Mouse (Mus musculus) left cerebral cortex, postnatal 4 days (tissue): Measurements from ENCODE around the gene Gm3264. TPM values are rescaled to one million over a fixed set of nuclear protein-coding genes. Genes with fewer than 3 reads are reported as not detected.
A peak's percentile ranks its signal among the peaks of the same experiment; 100 is the strongest.
"Not testable (repeated sequence)": the region's sequence is repeated elsewhere in the genome, so short reads cannot be mapped to it uniquely, and the experiment has no call there.

Experiments used
- DNase-seq: peaks from one replicate; pipeline ENCODE4 v3.0.0-alpha.2; 2022
- intact Hi-C: fragments of 180-260 bp; cut with DNase I; formaldehyde crosslinking; loops from one replicate; pipeline ENCODE4 v1.15.1; 2025
- total RNA-seq, 2 experiments: library from RNA; stranded (reverse); gene quantifications; 2 replicates each; pipeline ENCODE4 v1.2.3; 2021

Gm3264 gene
- 10 to 100 TPM; 35.8 to 36.1 TPM for total RNA-seq

- peak; percentile 1 for DNase-seq
- intact Hi-C loops: not testable (repeated sequence)
Observed at GRCm38 (mm10) chr14:4855299-4855980, at the start of gene Gm3264. Gene Gm3264 (plus strand): TSS chr14:4855576.

GRCm38 (mm10) chr14:4806421-4806820 is 49.0 kb upstream of the Gm3264 start:
- intact Hi-C loops, DNase-seq: not testable (repeated sequence)

- intact Hi-C loops, DNase-seq: not testable (repeated sequence)
Observed at GRCm38 (mm10) chr14:4821950-4822349, 33.4 kb upstream of the Gm3264 start.

DNA sequence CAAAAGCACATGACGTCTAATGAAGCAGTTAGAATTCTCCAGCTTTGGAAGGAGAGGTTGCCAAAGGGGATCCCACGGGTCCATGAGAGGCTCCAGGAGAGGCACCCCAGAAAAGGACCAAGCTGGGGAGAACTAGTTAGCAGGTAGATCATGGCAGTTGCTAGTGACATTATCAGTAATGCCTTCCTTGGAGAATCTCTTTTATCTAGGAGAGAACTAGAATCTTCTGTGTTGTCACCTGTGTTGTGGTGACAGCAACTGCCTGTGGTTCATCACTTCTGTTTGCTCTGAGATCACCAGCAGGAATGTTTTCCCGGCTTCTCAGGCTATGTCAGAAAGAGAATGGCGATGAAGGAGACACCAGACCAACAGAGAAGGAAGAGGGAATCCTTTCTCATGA is 17.6 kb upstream of the Gm3264 start, which contains the start of gene Gm3269:
Gm3269 (plus strand) TSS at position 301 of the 400 bp plus-strand sequence.
- DNase-seq, intact Hi-C loops: not testable (repeated sequence)

- intact Hi-C loops, DNase-seq: not testable (repeated sequence)
Observed at GRCm38 (mm10) chr14:4892116-4892515, 36.7 kb downstream of the Gm3264 start, which contains the start of gene Gm3278. Gene Gm3278 (plus strand): TSS chr14:4892416.

Other genes with a start within 250 kb of the Gm3264 start
- 1 to 10 TPM; 1.0 to 1.2 TPM for gene Gm8159, start 223.2 kb upstream of the Gm3264 start, total RNA-seq
- 1 to 10 TPM in 1 of 2 experiments, under 1 TPM in 1; 0.66 to 1.0 TPM for gene Gm3239, start 191.4 kb upstream of the Gm3264 start, total RNA-seq
- under 1 TPM; 0.52 TPM for gene Gm7876, start 146.3 kb upstream of the Gm3264 start, total RNA-seq
- gene Gm3252, start 128.8 kb upstream of the Gm3264 start, total RNA-seq: 1 to 10 TPM; 2.5 to 2.6 TPM
- not detected for gene Gm9602, start 79.2 kb upstream of the Gm3264 start, total RNA-seq
- gene Gm3269, start 17.5 kb upstream of the Gm3264 start, total RNA-seq: under 1 TPM in 1 of 2 experiments, not detected in 1; 0.44 TPM
- not detected for gene Gm3278, start 36.8 kb downstream of the Gm3264 start, total RNA-seq
- not detected for gene Gm8297, start 128.4 kb downstream of the Gm3264 start, total RNA-seq
- 1 to 10 TPM; 1.6 to 2.5 TPM for gene Gm3298, start 160.3 kb downstream of the Gm3264 start, total RNA-seq
- gene 4930555G01Rik, start 195.1 kb downstream of the Gm3264 start, total RNA-seq: not detected
- gene Gm8281, start 215.5 kb downstream of the Gm3264 start, total RNA-seq: 10 to 100 TPM; 11.4 to 13.8 TPM